Mouse (Mus musculus): Measurements from ENCODE around the gene Smg7.
A peak's percentile ranks its signal among the peaks of the same experiment; 100 is the strongest.

The Smg7 gene

GRCm38 (mm10) chr1:152808392-152808680 lies 94.1 kb downstream of the Smg7 start:
- no peak for DNase-seq (ENCODE audit: low spot score in 2 of 2)

DNA sequence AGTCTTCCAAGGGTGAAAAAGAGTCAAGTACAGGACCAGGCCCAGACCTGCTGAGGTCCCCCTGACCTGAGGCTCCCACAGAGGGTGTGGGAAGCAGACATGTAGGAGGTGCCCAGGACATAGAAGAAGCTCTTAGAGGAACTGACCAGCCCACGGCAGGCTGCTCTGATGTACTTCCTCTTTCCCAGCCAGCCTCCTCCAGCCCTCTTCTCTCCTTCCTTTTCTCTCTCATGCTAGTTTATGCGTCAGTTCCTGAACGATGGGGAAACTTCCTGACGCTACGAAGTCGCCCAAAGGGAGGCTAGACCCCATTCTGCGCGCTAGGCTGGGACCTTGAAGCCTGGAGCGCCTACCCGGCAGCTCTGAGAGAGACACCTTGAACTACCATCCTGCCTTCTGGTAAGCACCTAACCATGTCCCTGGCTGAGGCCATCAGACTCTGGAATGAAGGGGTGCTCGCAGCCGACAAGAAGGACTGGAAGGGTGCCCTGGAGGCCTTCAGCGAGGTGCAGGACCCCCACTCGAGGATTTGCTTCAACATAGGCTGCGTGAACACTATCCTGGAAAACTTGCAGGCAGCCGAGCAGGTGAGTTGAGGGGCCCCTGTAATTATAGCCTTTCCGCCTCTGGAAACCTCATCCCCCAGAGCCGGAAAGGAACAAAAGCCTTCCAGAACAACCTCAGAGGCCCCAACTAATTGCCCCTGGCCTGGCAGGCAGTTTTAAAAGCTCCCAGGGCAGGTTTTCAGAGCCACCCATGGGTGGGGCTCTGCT lies 94.6 kb downstream of the Smg7 start:
- DNase-seq (ENCODE audit: low spot score in 2 of 2): no peak

DNA sequence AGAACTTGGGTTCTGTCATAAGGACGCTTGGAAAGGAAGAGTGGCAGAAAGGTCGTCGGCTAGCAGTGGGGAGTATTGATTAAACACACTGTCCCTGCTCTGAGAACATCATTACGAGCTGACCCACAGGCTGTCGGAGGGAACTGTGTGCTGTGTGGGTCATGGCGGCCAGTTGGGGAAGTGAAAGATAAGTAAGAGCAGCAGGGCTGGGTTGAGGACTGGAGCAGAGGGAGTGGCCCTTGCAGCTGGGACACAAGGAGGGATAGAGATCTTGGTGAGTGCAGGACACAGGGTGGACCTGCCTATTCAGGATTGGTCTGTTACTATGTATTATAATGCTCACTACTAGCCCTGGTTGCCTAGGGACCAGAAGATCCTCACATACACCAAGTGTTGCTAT lies 97.5 kb downstream of the Smg7 start:
- no peak for DNase-seq (ENCODE audit: low spot score in 2 of 2)

DNA sequence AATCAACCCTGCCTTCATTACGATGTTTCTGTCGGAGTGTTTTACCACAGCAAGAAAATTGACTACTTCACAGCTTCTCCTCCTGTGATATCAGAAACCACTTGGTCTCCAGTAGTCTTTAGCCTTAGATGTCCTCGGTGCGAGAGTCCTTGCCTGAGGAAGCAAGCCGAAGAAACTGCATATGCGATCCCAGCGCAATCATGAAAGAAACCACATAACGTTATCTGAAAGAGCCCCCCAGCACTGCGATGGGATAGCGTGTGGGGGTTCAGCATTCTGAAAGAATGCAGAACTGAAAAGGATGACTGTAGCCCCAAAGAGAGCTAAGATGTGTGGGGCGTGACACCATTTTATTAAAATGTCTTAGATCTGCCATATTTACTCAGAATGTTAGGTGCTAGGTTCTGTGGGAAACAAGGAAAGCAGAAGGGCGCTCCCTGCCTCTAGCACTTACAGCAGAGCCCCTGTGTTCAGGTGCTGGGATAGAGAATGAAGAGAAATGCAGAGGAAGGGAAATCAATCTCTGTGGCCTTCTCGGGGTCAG lies 101.7 kb downstream of the Smg7 start:
- DNase-seq (ENCODE audit: low spot score in 2 of 2): no peak

DNA sequence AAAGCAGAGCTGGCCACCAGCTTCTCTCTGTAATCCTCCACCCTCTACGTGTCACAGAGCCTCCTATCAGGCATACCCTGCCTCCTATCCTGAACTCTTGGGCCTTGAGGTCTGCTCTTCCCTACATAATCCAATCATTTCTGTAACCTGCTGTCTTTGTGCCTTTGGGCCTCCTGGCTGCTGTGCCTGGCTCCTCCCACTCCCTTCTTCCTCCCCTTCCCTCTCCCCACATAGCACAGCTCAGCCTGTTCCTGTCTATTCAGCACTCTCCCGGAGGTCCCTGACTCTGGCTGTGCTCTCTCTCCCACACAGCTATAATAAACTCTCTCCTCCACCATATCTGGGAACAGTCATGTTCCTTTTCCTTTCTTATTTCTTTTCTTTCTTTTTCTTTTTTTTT lies 102.5 kb downstream of the Smg7 start, which contains the start of gene Ncf2:
Ncf2 (plus strand) TSS at position 298 of the 400 bp plus-strand sequence.
- DNase-seq (ENCODE audit: low spot score in 2 of 2): no peak

- no peak for DNase-seq (ENCODE audit: low spot score in 2 of 2)
Measured at GRCm38 (mm10) chr1:152798125-152798524, 104.3 kb downstream of the Smg7 start.

DNA sequence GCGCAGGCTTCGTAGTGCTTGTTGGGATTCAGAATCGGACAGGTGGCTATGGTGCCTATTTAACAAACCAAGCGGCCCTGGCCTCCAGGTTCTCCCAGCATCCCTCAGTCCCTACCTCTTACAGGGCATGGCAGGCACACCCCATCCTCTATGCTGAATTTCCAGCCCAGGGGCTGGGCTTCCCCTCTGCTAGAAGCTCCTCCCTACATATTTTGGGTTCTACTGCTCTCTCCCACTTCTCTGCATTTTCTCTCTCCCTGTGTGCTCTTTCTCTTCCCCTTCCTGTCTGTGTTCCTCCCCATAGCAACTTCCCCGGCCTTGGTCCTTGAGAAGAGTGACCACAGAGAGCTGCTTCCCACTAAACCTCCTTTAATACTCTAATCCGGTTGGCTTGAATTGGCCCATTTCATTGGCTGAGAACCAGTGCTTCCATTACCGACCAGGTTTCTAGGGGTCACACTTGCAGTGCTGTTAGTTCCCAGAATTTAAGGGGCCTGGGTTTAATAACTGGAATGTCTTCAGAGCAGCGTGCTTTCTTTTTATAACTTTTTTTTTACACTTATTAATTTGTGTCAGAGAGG lies 105.7 kb downstream of the Smg7 start:
- DNase-seq (ENCODE audit: low spot score in 2 of 2): no peak

GRCm38 (mm10) chr1:152795688-152796255 lies 106.7 kb downstream of the Smg7 start:
- no peak for DNase-seq (ENCODE audit: low spot score in 2 of 2)

DNA sequence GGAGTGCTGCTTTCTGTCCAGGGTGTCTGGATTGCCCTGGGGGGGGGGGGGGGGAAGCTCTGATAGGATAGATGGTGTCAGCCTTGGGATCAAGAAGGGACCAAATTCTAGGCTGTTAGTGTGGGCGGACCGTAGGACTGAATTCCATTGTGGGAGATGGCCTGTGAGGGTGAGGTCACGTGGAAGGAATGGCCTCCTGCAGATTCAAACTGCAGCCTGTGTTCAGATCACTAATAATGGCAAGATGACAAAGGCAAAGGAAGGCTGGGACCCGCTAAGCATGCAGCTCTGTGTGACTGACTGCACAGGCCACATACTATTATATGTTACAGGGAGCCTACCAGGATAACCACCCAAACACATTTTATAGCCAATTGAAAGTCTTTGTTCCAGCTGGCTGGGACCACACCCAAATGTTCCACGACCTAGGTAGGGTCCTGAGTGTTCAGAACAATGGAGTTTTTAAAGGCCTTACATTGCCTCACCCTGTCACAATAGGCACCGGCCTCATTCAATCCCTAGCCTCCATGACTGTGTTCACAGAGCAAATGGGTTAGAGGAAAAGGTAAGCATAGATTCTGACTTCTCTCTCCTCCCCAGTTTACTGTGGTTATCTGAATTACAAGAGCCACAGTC lies 108.8 kb downstream of the Smg7 start:
- DNase-seq (ENCODE audit: low spot score in 2 of 2): no peak

DNA sequence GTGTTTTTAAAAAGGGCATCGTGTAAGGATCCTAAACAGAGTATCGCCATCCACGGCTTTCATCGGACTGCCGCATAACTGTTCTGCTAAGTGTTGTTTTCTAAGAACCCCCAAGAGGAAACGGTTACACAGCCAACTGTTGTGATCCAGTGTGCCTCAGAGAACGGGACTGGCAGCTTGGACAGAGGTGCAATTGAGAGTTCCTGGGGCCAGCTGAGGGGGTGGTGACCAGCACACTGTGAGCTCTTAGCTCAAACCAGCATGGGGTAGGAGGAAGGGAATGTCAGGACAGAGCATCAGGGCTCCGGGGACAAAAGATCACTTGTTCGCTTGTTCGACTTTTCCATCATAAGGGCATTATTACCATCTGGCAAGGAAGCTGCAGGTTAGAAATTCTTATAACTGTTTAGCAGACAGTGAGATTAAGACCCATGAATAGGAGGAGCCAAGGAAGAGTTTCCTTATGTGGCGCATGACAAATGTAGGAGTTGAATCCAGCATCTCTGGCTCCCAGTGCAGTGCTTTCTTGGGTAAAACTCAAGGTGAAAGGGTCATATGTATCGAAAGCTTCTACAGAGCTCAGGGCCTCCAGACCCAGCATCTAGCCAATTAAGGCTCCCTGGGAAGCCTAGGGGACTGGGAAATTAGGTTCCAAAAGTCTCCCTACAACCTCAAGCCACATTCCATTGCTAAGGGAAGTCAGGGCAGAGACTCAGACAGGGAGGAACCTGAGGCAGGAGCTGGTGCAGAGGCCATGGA lies 109.5 kb downstream of the Smg7 start:
- DNase-seq (ENCODE audit: low spot score in 2 of 2): peak in 1 of 2 experiments; percentile 23

- no peak for DNase-seq (ENCODE audit: low spot score in 2 of 2)
Measured at GRCm38 (mm10) chr1:152791269-152791668, 111.2 kb downstream of the Smg7 start.

GRCm38 (mm10) chr1:152790821-152791220 lies 111.6 kb downstream of the Smg7 start:
- no peak for DNase-seq (ENCODE audit: low spot score in 2 of 2)

DNA sequence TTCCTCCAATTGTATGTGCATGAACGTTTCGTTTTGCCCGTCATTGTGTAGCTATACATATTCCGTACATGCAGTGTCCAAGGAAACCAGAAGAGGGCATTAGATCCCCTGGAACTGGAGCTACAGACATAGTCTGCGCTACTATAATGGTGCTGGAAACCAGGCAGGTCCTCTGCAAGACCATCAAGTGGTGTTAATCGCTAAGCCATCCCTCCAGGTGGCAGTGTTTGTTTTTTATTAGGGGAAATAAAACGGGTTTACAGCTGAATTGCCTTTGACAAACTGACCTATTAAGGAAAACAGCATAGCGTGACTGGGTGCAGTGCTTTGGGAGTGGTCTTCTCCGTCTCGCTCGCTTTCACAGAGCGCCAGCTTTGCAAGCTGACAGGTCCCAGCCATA lies 112.2 kb downstream of the Smg7 start:
- peak in 1 of 2 experiments; percentile 22 for DNase-seq (ENCODE audit: low spot score in 2 of 2)

- no peak for DNase-seq (ENCODE audit: low spot score in 2 of 2)
Measured at GRCm38 (mm10) chr1:152788121-152788660, 114.3 kb downstream of the Smg7 start.
